Mouse (Mus musculus) embryonic facial prominence, embryonic 14.5 days (tissue): ENCODE measurements around the gene Cnih1. TPM values are rescaled to one million over a fixed set of nuclear protein-coding genes. Genes with fewer than 3 reads are reported as not detected.

ENCODE experiments used
- ATAC-seq: fragments of 200-750 bp; cut with Nextera tagmentation; 2 replicates; pipeline ENCODE4 v1.8.0; 2017; ENCODE audit warnings: low read depth, moderate number of reproducible peaks, moderate TSS enrichment
- DNase-seq: peaks from one replicate; pipeline ENCODE4 v3.0.0-alpha.2; 2015; ENCODE audit warnings: low spot score
- H3K27ac ChIP-seq: fragments of 300-500 bp; sonication (generic); replicated peaks from 2 replicates; pipeline ENCODE4 v1.5.1; 2014; ENCODE audit warnings: low read depth, mild to moderate bottlenecking, low read length, moderate library complexity
- H3K27me3 ChIP-seq: fragments of 300-500 bp; sonication (generic); replicated peaks from 2 replicates; pipeline ENCODE4 v1.6.1; 2014; ENCODE audit warnings: low read length; ENCODE audit not compliant: control insufficient read depth, insufficient read depth
- H3K36me3 ChIP-seq: fragments of 300-500 bp; sonication (generic); 2 replicates; pipeline ENCODE4 v1.6.1; 2014; ENCODE audit warnings: low read length, mixed read lengths; ENCODE audit not compliant: control insufficient read depth, insufficient read depth
- H3K4me1 ChIP-seq: fragments of 300-500 bp; sonication (generic); 2 replicates; pipeline ENCODE4 v1.6.1; 2014; ENCODE audit warnings: antibody characterized with exemption, low read length; ENCODE audit not compliant: control insufficient read depth, insufficient read depth
- H3K4me2 ChIP-seq: fragments of 300-500 bp; sonication (generic); 2 replicates; pipeline ENCODE4 v1.6.1; 2014; ENCODE audit warnings: low read depth, mild to moderate bottlenecking, low read length, moderate library complexity, mixed read lengths
- H3K4me3 ChIP-seq: fragments of 300-500 bp; sonication (generic); 2 replicates; pipeline ENCODE4 v1.5.1; 2014; ENCODE audit warnings: low read depth, mild to moderate bottlenecking, low read length
- H3K9ac ChIP-seq: fragments of 300-500 bp; sonication (generic); 2 replicates; pipeline ENCODE4 v1.6.1; 2014; ENCODE audit warnings: low read depth, mild to moderate bottlenecking, low read length, moderate library complexity, mixed read lengths
- H3K9me3 ChIP-seq: fragments of 300-500 bp; sonication (generic); 2 replicates; pipeline ENCODE4 v1.6.1; 2016; ENCODE audit warnings: low read length; ENCODE audit not compliant: control insufficient read depth
- WGBS: fragments of 180-500 bp; shearing (Covaris S2); extraction: QIAGEN DNeasy Blood & Tissue Kit; methylation state at CpG from one replicate; pipeline ENCODE4 v1.1.7; 2014; 5-methylcytosine and 5-hydroxymethylcytosine counted together
- polyA plus RNA-seq: library from polyadenylated mRNA; unstranded; fragments of >200 nt; fragmentation: Nextera tagmentation; extraction: Ambion mirVana; gene quantifications from 2 replicates; pipeline ENCODE4 v1.2.1, GENCODE M21; 2014

The Cnih1 gene
- polyA plus RNA-seq, 1 experiment from 2014 or later, result 214 TPM

DNA sequence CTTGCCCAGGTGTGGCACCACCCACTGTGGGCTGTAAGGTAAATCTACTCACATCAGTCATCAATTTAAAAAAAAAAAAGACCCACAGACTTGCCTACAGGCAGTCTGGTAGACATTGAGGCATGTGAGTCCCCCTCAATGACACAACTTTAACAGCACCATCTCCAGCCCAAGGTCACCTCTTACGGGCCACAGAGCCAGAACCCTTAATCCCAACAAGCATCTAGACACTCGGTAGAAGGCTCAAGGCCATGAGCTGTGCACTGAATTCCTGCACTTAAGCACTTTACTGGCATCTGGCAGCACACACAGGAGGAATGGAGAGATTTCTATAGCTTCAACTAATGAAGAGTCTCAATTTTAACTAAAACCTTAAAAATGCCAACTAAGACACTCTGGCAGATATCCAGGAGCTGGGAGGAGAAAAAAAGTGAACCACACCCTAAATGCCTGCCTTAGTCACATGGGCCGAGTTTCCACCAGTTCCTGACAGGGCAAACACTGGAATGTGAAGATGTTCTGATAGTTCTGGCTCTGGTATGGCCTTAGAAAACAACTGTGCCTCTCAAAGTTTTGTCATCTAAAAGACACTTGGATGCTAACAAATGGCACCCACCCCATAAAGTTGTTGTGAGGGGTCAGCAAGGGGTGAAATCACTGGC lies 12.6 kb upstream of the Cnih1 start:
- DNase-seq (peak; percentile 36), ATAC-seq (no peak)
- Histone ChIP-seq H3K9me3 (no peaks in the 10 kb centered on the region), H3K9ac (no peak overlapping the region), H3K27me3 (no peaks in the 10 kb centered on the region), H3K36me3 (peaks cover 11% of the 10 kb centered on the region; the same call in 1 of the 2 replicates), H3K4me2 (no peak overlapping the region), H3K27ac (no peak overlapping the region), H3K4me1 (no peaks in the 10 kb centered on the region), H3K4me3 (no peak overlapping the region)
- WGBS, result 82% methylated on average over 3 of the region's 3 CpGs

DNA sequence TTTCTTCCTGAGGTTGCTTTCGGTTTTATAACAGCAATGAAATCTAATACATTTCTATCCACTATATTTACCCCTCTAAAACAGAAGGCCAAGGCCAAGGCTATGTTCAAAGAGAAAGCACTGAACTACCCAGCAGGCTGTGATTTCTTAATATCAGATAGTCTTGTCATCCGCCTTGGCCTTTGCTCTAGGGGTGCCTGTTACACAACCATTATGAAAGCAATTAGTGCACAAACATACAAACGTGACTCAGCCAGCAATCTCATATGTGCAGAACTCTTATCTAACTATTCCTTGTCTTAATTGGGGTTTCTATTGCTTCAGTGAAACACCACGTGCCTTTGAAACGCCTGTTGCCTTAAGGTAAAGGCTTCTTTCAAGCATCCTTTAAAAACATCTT lies 5.9 kb upstream of the Cnih1 start:
- Histone ChIP-seq H3K9ac (no peak overlapping the region), H3K4me2 (no peak overlapping the region), H3K27ac (no peak overlapping the region), H3K36me3 (peaks cover under 1% of the 10 kb centered on the region; the same call in 1 of the 2 replicates), H3K4me1 (no peaks in the 10 kb centered on the region), H3K9me3 (no peaks in the 10 kb centered on the region), H3K4me3 (no peak overlapping the region), H3K27me3 (no peaks in the 10 kb centered on the region)
- DNase-seq (no peak), ATAC-seq (no peak)
- 85% methylated on average over 5 of the region's 5 CpGs for WGBS

DNA sequence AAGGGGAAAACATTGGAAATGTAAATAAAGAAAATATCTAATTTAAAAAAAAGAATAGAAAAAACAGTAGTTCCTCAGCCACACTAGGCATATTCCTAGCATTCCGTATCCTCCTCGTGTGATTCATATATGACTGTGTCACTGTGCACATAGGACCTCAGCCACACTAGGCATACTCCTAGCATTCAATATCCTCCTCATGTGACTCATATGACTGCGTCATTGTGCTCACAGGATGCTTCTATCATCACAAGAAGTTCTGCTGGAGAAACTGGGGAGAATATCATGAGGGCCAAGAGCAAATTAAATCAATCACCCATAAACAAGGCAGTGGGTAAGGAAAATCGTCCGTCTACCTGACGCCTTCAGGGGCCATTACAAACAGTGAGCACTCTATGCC lies 2.5 kb upstream of the Cnih1 start:
- peaks cover 11% of the 10 kb centered on the region for H3K4me1 ChIP-seq
- H3K9ac ChIP-seq, result no peak overlapping the region
- H3K4me3 ChIP-seq, result no peak overlapping the region
- H3K4me2 ChIP-seq, result no peak overlapping the region
- H3K27ac ChIP-seq, result no peak overlapping the region
- no peaks in the 10 kb centered on the region for H3K36me3 ChIP-seq
- ATAC-seq (no peak), DNase-seq (no peak)
- H3K27me3 ChIP-seq, result no peaks in the 10 kb centered on the region
- WGBS, result 92% methylated on average over 6 of the region's 6 CpGs
- H3K9me3 ChIP-seq, result no peaks in the 10 kb centered on the region

DNA sequence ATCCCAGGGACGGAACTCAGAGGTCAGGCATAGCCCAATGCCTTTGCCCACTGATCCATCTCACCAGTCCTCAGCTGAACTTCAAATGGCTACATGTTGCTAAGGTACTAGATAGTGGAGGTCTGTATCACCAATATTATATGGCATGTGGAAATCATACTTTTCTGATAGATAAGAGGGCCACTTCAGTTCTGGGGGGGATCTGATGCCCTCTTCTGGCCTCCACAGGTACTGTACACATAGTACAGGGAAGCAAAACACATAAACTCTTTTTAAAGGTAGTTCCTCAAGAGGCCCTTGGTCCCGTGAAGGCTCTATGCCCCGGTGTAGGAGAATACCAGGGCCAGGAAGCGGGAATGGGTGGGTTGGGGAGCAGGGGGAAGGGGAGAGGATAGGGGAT lies 2.1 kb upstream of the Cnih1 start:
- DNase-seq (no peak), ATAC-seq (no peak)
- Histone ChIP-seq H3K4me1 (peaks cover 11% of the 10 kb centered on the region), H3K27me3 (no peaks in the 10 kb centered on the region), H3K4me3 (no peak overlapping the region), H3K36me3 (no peaks in the 10 kb centered on the region), H3K9ac (no peak overlapping the region), H3K27ac (no peak overlapping the region), H3K9me3 (no peaks in the 10 kb centered on the region), H3K4me2 (no peak overlapping the region)
- 70% methylated on average over 4 of the region's 4 CpGs for WGBS

DNA sequence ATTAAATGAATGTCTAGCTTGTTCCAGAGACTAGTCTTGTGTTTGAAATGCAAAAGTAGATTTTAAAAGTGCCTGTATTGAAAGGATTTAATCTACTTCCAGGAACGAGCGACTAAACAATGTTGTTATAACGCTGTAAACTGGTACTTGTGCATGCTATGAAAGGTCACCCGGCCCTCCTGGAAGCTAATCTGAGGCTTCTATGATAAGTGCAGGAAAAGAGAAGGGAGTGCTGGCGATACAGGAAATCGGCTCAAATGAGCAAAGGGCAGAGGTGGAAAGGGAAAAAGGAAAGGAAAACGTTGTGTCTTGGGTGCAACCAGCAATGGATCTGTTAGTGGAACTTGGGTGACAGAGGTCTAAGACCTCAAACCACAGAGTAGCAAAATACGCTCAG lies 292 bp upstream of the Cnih1 start:
- ATAC-seq (no peak), DNase-seq (no peak)
- 22% methylated on average over 8 of the region's 8 CpGs for WGBS
- H3K4me2 ChIP-seq, result peak overlapping the region; percentile 81
- H3K9me3 ChIP-seq, result no peaks in the 10 kb centered on the region
- H3K27ac ChIP-seq, result peak overlapping the region; percentile 99
- H3K36me3 ChIP-seq, result peaks cover 8% of the 10 kb centered on the region
- peaks cover 16% of the 10 kb centered on the region for H3K4me1 ChIP-seq
- peak overlapping the region; percentile 98 for H3K9ac ChIP-seq
- H3K4me3 ChIP-seq, result peak overlapping the region; percentile 97
- no peaks in the 10 kb centered on the region for H3K27me3 ChIP-seq

DNA sequence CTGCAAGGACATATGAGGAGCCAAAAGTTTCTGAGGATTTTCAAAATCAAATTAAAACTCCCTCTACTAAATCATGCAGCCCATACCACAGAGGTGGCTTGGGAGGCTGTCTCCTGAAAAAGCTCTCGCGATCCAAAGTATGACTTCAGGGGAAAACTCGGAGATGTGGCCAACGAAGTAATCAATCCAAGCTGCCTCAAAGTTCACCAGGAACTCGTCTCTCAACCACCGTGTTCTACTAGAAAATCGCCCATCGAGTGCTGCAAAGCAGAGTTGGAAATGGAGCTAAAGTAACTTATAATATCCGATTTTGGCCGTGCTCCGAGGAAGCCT lies 791 bp downstream of the Cnih1 start:
- H3K4me1 ChIP-seq, result peaks cover 16% of the 10 kb centered on the region
- peak; percentile 72 for DNase-seq

DNA sequence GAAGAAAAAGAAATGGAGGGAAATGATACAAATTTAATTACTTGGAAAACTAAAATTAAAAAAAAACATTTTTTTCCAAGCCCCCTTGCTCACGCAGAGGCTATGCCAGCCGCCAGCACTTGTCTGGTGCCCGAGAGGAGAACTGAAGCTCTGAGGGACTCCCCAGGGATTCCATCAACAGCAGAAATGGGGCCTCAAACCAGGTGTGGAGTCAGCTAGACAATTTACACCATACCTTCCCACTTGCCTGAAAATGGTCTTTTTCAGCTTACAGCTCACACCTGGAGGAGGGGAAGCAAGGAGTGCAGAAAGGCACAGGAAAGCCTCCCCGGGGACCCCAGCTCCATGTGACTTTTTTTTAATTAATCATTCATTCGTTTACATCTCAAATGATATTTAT lies 3.0 kb downstream of the Cnih1 start:
- DNase-seq (no peak), ATAC-seq (no peak)
- H3K4me1 ChIP-seq, result peaks cover 16% of the 10 kb centered on the region
- H3K4me2 ChIP-seq, result no peak overlapping the region
- WGBS, result 80% methylated on average over 5 of the region's 5 CpGs
- no peak overlapping the region for H3K4me3 ChIP-seq
- no peaks in the 10 kb centered on the region for H3K9me3 ChIP-seq
- no peaks in the 10 kb centered on the region for H3K27me3 ChIP-seq
- peaks cover 29% of the 10 kb centered on the region for H3K36me3 ChIP-seq
- no peak overlapping the region for H3K27ac ChIP-seq
- no peak overlapping the region for H3K9ac ChIP-seq

More for the DNA sequence above, 791 bp downstream of the Cnih1 start:
- H3K4me3 ChIP-seq, result peak overlapping the region; percentile 97
- no peaks in the 10 kb centered on the region for H3K27me3 ChIP-seq
- peak overlapping the region; percentile 99 for H3K27ac ChIP-seq
- peak overlapping the region; percentile 98 for H3K9ac ChIP-seq
- peaks cover 17% of the 10 kb centered on the region for H3K36me3 ChIP-seq
- 0% methylated on average over 11 of the region's 11 CpGs for WGBS
- H3K9me3 ChIP-seq, result no peaks in the 10 kb centered on the region
- ATAC-seq, result 0 out of 2 replicates have a peak, but pooled peaks have one; percentile 2
- peak overlapping the region; percentile 81 for H3K4me2 ChIP-seq

DNA sequence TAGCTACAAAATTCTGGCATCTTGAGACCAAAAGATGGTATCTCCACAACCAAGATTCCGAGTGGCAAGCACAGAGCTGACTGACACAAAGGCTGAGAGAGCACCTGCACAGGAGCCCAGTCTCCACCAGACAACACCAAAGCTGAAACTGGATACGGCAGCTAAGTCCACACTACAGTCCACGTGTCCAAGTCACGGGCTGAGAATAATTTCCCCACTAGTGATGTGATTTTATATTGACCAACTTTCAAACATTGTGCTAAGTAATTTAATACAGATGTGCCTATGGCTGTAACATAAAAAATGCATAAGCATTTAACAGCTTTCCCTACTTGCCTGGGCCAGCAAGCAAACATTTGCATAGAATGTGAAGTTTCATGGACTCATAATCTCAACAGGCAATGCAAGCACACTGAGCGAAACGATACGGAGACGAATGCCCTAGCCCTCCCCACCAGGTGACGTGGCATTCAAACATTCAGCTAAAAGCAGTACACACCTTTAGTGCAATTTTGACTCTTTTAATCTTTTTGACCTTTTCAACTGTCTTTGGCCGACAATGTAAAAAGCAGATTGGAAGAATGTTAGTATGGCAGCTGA lies 4.8 kb downstream of the Cnih1 start:
- Histone ChIP-seq H3K9me3 (peaks cover 11% of the 10 kb centered on the region), H3K4me1 (peaks cover 16% of the 10 kb centered on the region), H3K9ac (no peak overlapping the region), H3K27me3 (no peaks in the 10 kb centered on the region), H3K4me2 (no peak overlapping the region), H3K27ac (no peak overlapping the region), H3K4me3 (no peak overlapping the region), H3K36me3 (peaks cover 47% of the 10 kb centered on the region)
- DNase-seq (no peak), ATAC-seq (no peak)
- WGBS, result 64% methylated on average over 10 of the region's 10 CpGs
